Mouse (Mus musculus) neural tube, embryonic 13.5 days (tissue): ENCODE results near the gene Fam120a. TPM values are rescaled to one million over a fixed set of nuclear protein-coding genes. Genes with fewer than 3 reads are reported as not detected.

Source experiments
- ATAC-seq: fragments of 200-750 bp; cut with Nextera tagmentation; 2 replicates; pipeline ENCODE4 v1.8.0; 2017; ENCODE audit warnings: low read depth, mild to moderate bottlenecking, moderate TSS enrichment, moderate library complexity
- H3K27ac ChIP-seq: fragments of 300-500 bp; sonication (generic); replicated peaks from 2 replicates; pipeline ENCODE4 v1.5.1; 2015; ENCODE audit warnings: moderate library complexity, mild to moderate bottlenecking, inconsistent platforms
- H3K27me3 ChIP-seq: fragments of 300-500 bp; sonication (generic); 2 replicates; pipeline ENCODE4 v1.6.1; 2015; ENCODE audit warnings: mild to moderate bottlenecking, inconsistent platforms
- H3K36me3 ChIP-seq: fragments of 300-500 bp; sonication (generic); 2 replicates; pipeline ENCODE4 v1.6.1; 2015; ENCODE audit warnings: mild to moderate bottlenecking, inconsistent platforms
- H3K4me1 ChIP-seq: fragments of 300-500 bp; sonication (generic); replicated peaks from 2 replicates; pipeline ENCODE4 v1.6.1; 2015; ENCODE audit warnings: inconsistent platforms
- H3K4me2 ChIP-seq: fragments of 300-500 bp; sonication (generic); 2 replicates; pipeline ENCODE4 v1.6.1; 2015; ENCODE audit warnings: inconsistent platforms, mild to moderate bottlenecking, moderate library complexity
- H3K4me3 ChIP-seq: fragments of 300-500 bp; sonication (generic); 2 replicates; pipeline ENCODE4 v1.5.1; 2015; ENCODE audit warnings: mild to moderate bottlenecking, inconsistent platforms
- H3K9ac ChIP-seq: fragments of 300-500 bp; sonication (generic); 2 replicates; pipeline ENCODE4 v1.6.1; 2015; ENCODE audit warnings: moderate library complexity, mild to moderate bottlenecking, inconsistent platforms
- H3K9me3 ChIP-seq: fragments of 300-500 bp; sonication (generic); 2 replicates; pipeline ENCODE4 v1.6.1; 2016; ENCODE audit warnings: inconsistent platforms
- WGBS: fragments of 180-500 bp; shearing (Covaris S2); methylation state at CpG from one replicate; pipeline ENCODE4 v1.1.7; 2015; 5-methylcytosine and 5-hydroxymethylcytosine counted together
- polyA plus RNA-seq: library from polyadenylated mRNA; unstranded; fragments of >200 nt; fragmentation: Nextera tagmentation; extraction: Ambion mirVana; gene quantifications from 2 replicates; pipeline ENCODE4 v1.2.1, GENCODE M21; 2015

The Fam120a gene
- polyA plus RNA-seq, 1 experiment from 2014 or later = 13.2 TPM

GRCm38 (mm10) chr13:48890260-48890960, 77.4 kb downstream of the Fam120a start:
- 85% methylated on average over 4 of the region's 4 CpGs for WGBS
- no peak for ATAC-seq

GRCm38 (mm10) chr13:48878534-48878933, 89.3 kb downstream of the Fam120a start:
- Histone ChIP-seq H3K27me3 (no peaks in the 10 kb centered on the region), H3K9ac (peak overlapping the region; percentile 79), H3K4me3 (peak overlapping the region; percentile 45), H3K9me3 (no peaks in the 10 kb centered on the region), H3K36me3 (peaks cover 30% of the 10 kb centered on the region), H3K27ac (peak overlapping the region; percentile 90), H3K4me2 (peak overlapping the region; percentile 69), H3K4me1 (peaks cover 10% of the 10 kb centered on the region)
- peak; percentile 99 for ATAC-seq
- WGBS = under 1% methylated on average over 36 of the region's 36 CpGs

More at GRCm38 (mm10) chr13:48890260-48890960, 77.4 kb downstream of the Fam120a start:
- H3K27ac ChIP-seq = no peak overlapping the region
- no peak overlapping the region for H3K9ac ChIP-seq
- H3K36me3 ChIP-seq = peaks cover 79% of the 10 kb centered on the region
- no peaks in the 10 kb centered on the region for H3K4me1 ChIP-seq
- no peak overlapping the region for H3K4me3 ChIP-seq
- H3K27me3 ChIP-seq = no peaks in the 10 kb centered on the region
- H3K9me3 ChIP-seq = no peaks in the 10 kb centered on the region
- no peak overlapping the region for H3K4me2 ChIP-seq

GRCm38 (mm10) chr13:48877805-48878204, 90.0 kb downstream of the Fam120a start:
- peak overlapping the region; percentile 79 for H3K9ac ChIP-seq
- no peaks in the 10 kb centered on the region for H3K9me3 ChIP-seq
- peaks cover 25% of the 10 kb centered on the region for H3K36me3 ChIP-seq
- H3K4me2 ChIP-seq = peak overlapping the region; percentile 69
- no peaks in the 10 kb centered on the region for H3K27me3 ChIP-seq
- ATAC-seq = no peak; the same call in 1 of the 2 replicates
- H3K4me1 ChIP-seq = peaks cover 10% of the 10 kb centered on the region
- H3K27ac ChIP-seq = peak overlapping the region; percentile 90
- H3K4me3 ChIP-seq = peak overlapping the region; percentile 45

GRCm38 (mm10) chr13:48872726-48873125, 95.1 kb downstream of the Fam120a start:
- Histone ChIP-seq H3K4me3 (no peak overlapping the region), H3K9me3 (no peaks in the 10 kb centered on the region), H3K36me3 (0 out of 2 replicates have a peak, but pooled peaks cover 4% of the 10 kb centered on the region), H3K4me1 (peaks cover 36% of the 10 kb centered on the region), H3K27me3 (no peaks in the 10 kb centered on the region), H3K27ac (no peak overlapping the region), H3K4me2 (0 out of 2 replicates have a peak overlapping the region, but pooled peaks have one; percentile 92), H3K9ac (no peak overlapping the region; the same call in 1 of the 2 replicates)
- WGBS = 83% methylated on average over 5 of the region's 5 CpGs
- ATAC-seq = no peak

- H3K4me3 ChIP-seq = peak overlapping the region; percentile 96
- peaks cover 41% of the 10 kb centered on the region for H3K4me1 ChIP-seq
- H3K4me2 ChIP-seq = peak overlapping the region; percentile 92
- H3K36me3 ChIP-seq = 0 out of 2 replicates have a peak, but pooled peaks cover 4% of the 10 kb centered on the region
- H3K27ac ChIP-seq = peak overlapping the region; percentile 83; the same call in 1 of the 2 replicates
- no peaks in the 10 kb centered on the region for H3K27me3 ChIP-seq
- no peaks in the 10 kb centered on the region for H3K9me3 ChIP-seq
- WGBS = 76% methylated on average over 7 of the region's 7 CpGs
- ATAC-seq = peak; percentile 1; the same call in 1 of the 2 replicates
- H3K9ac ChIP-seq = peak overlapping the region; percentile 99
Observed at GRCm38 (mm10) chr13:48871887-48872606, 95.8 kb downstream of the Fam120a start.

- Histone ChIP-seq H3K4me1 (peaks cover 49% of the 10 kb centered on the region), H3K9me3 (no peaks in the 10 kb centered on the region)
- under 1% methylated on average over 71 of the region's 117 CpGs for WGBS
Observed at GRCm38 (mm10) chr13:48870771-48871731, 96.8 kb downstream of the Fam120a start, which contains the start of gene Phf2. Gene Phf2, minus strand, starts transcription at chr13:48871119.

GRCm38 (mm10) chr13:48869950-48870770, 97.7 kb downstream of the Fam120a start:
- Histone ChIP-seq H3K4me1 (peaks cover 52% of the 10 kb centered on the region), H3K27ac (peak overlapping the region; percentile 85), H3K36me3 (no peaks in the 10 kb centered on the region), H3K9me3 (no peaks in the 10 kb centered on the region), H3K4me3 (peak overlapping the region; percentile 96), H3K27me3 (no peaks in the 10 kb centered on the region), H3K9ac (peak overlapping the region; percentile 99), H3K4me2 (peak overlapping the region; percentile 77)
- WGBS = under 1% methylated on average over 76 of the region's 102 CpGs
- ATAC-seq = peak; percentile 49

More at GRCm38 (mm10) chr13:48870771-48871731, 96.8 kb downstream of the Fam120a start, which contains the start of gene Phf2:
- peak within 1 kb of the TSS; percentile 96 for H3K4me3 ChIP-seq
- peak; percentile 43 for ATAC-seq
- peak within 1 kb of the TSS; percentile 99 for H3K9ac ChIP-seq
- H3K27ac ChIP-seq = peak within 1 kb of the TSS; percentile 85
- H3K36me3 ChIP-seq = 0 out of 2 replicates have a peak, but pooled peaks cover 4% of the 10 kb centered on the region
- peak within 1 kb of the TSS; percentile 92 for H3K4me2 ChIP-seq
- H3K27me3 ChIP-seq = no peaks in the 10 kb centered on the region

GRCm38 (mm10) chr13:48869600-48869949, 98.2 kb downstream of the Fam120a start:
- Histone ChIP-seq H3K27me3 (no peaks in the 10 kb centered on the region), H3K9ac (peak overlapping the region; percentile 99), H3K9me3 (no peaks in the 10 kb centered on the region), H3K36me3 (no peaks in the 10 kb centered on the region), H3K27ac (peak overlapping the region; percentile 85), H3K4me3 (peak overlapping the region; percentile 96), H3K4me1 (peaks cover 58% of the 10 kb centered on the region), H3K4me2 (peak overlapping the region; percentile 77)
- WGBS = 15% methylated on average over 5 of the region's 5 CpGs
- ATAC-seq = no peak

- H3K9ac ChIP-seq = peak overlapping the region; percentile 99
- peaks cover 62% of the 10 kb centered on the region for H3K4me1 ChIP-seq
- ATAC-seq = no peak
- H3K9me3 ChIP-seq = no peaks in the 10 kb centered on the region
- H3K27me3 ChIP-seq = no peaks in the 10 kb centered on the region
- no peak overlapping the region for H3K27ac ChIP-seq
- WGBS = 11% methylated on average over 5 of the region's 5 CpGs
- no peaks in the 10 kb centered on the region for H3K36me3 ChIP-seq
- H3K4me2 ChIP-seq = peak overlapping the region; percentile 77
- H3K4me3 ChIP-seq = peak overlapping the region; percentile 96
Observed at GRCm38 (mm10) chr13:48869088-48869487, 98.7 kb downstream of the Fam120a start.

- 82% methylated on average over 12 of the region's 12 CpGs for WGBS
- Histone ChIP-seq H3K4me2 (no peak overlapping the region), H3K9me3 (no peaks in the 10 kb centered on the region), H3K9ac (no peak overlapping the region), H3K27ac (no peak overlapping the region), H3K36me3 (no peaks in the 10 kb centered on the region), H3K27me3 (no peaks in the 10 kb centered on the region), H3K4me1 (peaks cover 63% of the 10 kb centered on the region), H3K4me3 (no peak overlapping the region)
- ATAC-seq = no peak
Observed at GRCm38 (mm10) chr13:48864673-48865356, 103.0 kb downstream of the Fam120a start.
